Mouse (Mus musculus): Measurements from ENCODE around the gene Hoxd3. TPM values are rescaled to one million over a fixed set of nuclear protein-coding genes. Genes with fewer than 3 reads are reported as not detected.

Hoxd3 gene
- polyA plus RNA-seq, 1 experiment from 2014 or later = 55.9 TPM

GRCm38 (mm10) chr2:74672481-74673362 lies 39.0 kb upstream of the Hoxd3 start:
- H3K4me2 ChIP-seq (replicated peaks) = peak overlapping the region; percentile 59
- under 1% methylated on average over 40 of the region's 40 CpGs for WGBS
- 0 out of 2 replicates have a peak overlapping the region, but pooled peaks have one; percentile 29 for H3K9ac ChIP-seq
- peak; percentile 43; the same call in 1 of the 2 replicates for ATAC-seq (ENCODE audit: low FRiP score, low read depth)
- H3K4me1 ChIP-seq = peaks cover 24% of the 10 kb centered on the region
- no peaks in the 10 kb centered on the region for H3K9me3 ChIP-seq
- peak overlapping the region; percentile 24; the same call in 1 of the 2 replicates for H3K4me3 ChIP-seq
- peaks cover 98% of the 10 kb centered on the region for H3K27me3 ChIP-seq (replicated peaks)
- no peak overlapping the region for H3K27ac ChIP-seq
- H3K36me3 ChIP-seq = no peaks in the 10 kb centered on the region

DNA sequence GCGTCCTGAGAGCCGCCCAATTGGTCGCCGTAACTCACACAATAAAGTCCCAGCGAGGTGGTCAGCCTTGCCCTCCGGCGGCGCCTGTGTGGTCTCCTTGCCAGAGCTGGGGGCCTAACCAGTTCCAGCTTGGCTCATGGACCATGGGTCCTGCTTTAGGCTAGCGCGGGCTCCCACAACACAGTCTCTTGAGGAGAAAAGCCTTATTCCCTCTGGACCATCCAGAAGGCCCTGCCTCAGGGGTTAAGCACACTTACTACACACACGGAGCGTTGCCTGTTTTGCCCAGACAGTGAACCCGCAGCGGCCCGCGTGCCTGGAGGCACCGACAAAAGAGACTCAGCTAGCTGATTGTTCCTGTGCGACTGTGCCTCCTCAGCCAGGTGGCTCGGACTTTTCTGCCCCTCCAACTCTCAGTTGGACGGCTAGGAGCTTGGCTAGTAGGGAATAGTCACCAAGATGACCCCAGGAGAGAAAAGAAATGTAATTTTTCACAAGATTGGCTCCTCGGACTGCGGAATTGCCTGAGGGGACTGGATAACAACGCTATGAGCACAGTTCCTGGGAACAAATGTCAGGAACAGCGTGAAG lies 37.8 kb upstream of the Hoxd3 start:
- no peak overlapping the region; the same call in 1 of the 2 replicates for H3K4me2 ChIP-seq (replicated peaks)
- under 1% methylated on average over 24 of the region's 24 CpGs for WGBS
- no peak overlapping the region for H3K9ac ChIP-seq
- peaks cover 98% of the 10 kb centered on the region for H3K27me3 ChIP-seq (replicated peaks)
- H3K4me1 ChIP-seq = peaks cover 15% of the 10 kb centered on the region
- H3K36me3 ChIP-seq = no peaks in the 10 kb centered on the region
- 0 out of 2 replicates have a peak overlapping the region, but pooled peaks have one; percentile 2 for H3K4me3 ChIP-seq
- ATAC-seq (ENCODE audit: low FRiP score, low read depth) = no peak
- no peaks in the 10 kb centered on the region for H3K9me3 ChIP-seq
- H3K27ac ChIP-seq = no peak overlapping the region

GRCm38 (mm10) chr2:74674881-74675665 lies 36.7 kb upstream of the Hoxd3 start, which contains the start of gene Hoxd12:
Gene Hoxd12, plus strand, starts transcription at chr2:74675013.
- H3K36me3 ChIP-seq = no peaks in the 10 kb centered on the region
- under 1% methylated on average over 47 of the region's 47 CpGs for WGBS
- peak within 1 kb of the TSS; percentile 36 for H3K9ac ChIP-seq
- peaks cover 98% of the 10 kb centered on the region for H3K27me3 ChIP-seq (replicated peaks)
- no peak for ATAC-seq (ENCODE audit: low FRiP score, low read depth)
- H3K4me3 ChIP-seq = peak within 1 kb of the TSS; percentile 25
- H3K4me2 ChIP-seq (replicated peaks) = peak within 1 kb of the TSS; percentile 42
- H3K27ac ChIP-seq = no peak within 1 kb of the TSS
- no peaks in the 10 kb centered on the region for H3K9me3 ChIP-seq
- H3K4me1 ChIP-seq = peaks cover 15% of the 10 kb centered on the region

DNA sequence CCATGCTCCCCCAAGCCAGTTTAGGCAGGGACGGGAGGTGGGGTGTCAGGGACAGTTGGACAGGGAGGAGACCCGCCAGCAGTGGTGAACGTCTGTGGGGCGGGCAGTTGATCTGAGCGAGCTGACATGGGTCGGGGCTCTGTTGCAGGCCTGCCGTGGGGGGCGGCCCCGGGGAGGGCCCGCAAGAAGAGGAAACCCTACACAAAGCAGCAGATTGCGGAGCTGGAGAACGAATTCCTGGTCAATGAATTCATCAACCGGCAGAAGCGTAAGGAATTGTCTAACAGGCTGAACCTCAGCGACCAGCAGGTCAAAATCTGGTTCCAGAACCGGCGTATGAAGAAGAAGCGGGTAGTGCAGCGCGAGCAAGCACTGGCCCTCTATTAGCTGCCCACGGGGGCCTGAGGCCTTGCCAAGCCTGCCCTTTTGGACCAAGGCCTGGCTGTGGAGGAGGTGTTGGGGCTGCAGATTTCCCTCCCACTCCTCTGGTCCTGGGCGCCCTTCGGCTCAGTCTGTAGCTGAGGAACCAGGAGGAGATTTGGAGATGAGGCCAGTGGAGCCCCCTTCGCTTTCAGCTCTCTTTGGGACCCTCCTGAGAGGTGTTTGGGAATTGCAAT lies 36.0 kb upstream of the Hoxd3 start:
- 3% methylated on average over 24 of the region's 24 CpGs for WGBS
- Histone ChIP-seq H3K27ac (no peak overlapping the region), H3K4me2 (replicated peaks) (peak overlapping the region; percentile 42)

DNA sequence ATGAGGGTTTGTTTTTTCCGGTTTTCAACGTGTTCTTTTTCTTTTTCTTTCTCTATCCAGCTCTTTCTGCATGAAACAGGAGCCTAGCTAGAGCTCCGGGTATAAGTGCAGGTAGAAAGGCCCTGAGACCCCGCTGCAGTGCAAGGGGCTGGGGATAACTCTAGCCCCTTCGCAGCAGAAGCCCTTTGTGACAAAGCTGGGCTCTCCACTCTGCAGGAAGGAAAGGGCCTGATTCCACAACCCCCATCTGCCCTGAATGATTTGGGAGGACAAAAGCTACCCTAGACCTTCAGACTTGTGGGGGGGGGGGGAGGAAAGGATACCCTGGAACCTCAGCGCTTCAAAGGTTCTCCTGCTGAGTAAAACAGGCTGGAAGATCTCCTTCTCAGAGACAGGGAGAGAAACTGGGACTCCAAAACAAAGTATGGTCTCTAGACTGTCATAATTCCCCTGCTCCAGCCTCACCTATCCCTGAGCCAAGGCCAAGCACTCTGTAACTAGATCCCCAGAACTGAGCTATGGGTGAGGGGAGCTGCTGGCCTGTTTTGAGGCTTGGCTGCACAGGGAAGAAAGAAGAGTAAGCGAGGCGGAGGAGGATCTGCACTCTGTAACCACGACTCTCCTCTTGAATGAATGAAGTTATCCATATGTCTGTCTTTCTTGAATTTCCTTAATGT lies 35.2 kb upstream of the Hoxd3 start:
- Histone ChIP-seq H3K27ac (no peak overlapping the region), H3K4me3 (0 out of 2 replicates have a peak overlapping the region, but pooled peaks have one; percentile 25), H3K4me1 (peaks cover 15% of the 10 kb centered on the region), H3K27me3 (replicated peaks) (peaks cover 99% of the 10 kb centered on the region), H3K9me3 (no peaks in the 10 kb centered on the region), H3K4me2 (replicated peaks) (peak overlapping the region; percentile 42), H3K36me3 (no peaks in the 10 kb centered on the region), H3K9ac (peak overlapping the region; percentile 36; the same call in 1 of the 2 replicates)
- ATAC-seq (ENCODE audit: low FRiP score, low read depth) = no peak
- 3% methylated on average over 9 of the region's 9 CpGs for WGBS

More for the DNA sequence above, 36.0 kb upstream of the Hoxd3 start:
- Histone ChIP-seq H3K36me3 (no peaks in the 10 kb centered on the region), H3K4me1 (peaks cover 15% of the 10 kb centered on the region), H3K4me3 (peak overlapping the region; percentile 25), H3K27me3 (replicated peaks) (peaks cover 98% of the 10 kb centered on the region), H3K9me3 (no peaks in the 10 kb centered on the region), H3K9ac (peak overlapping the region; percentile 36)
- no peak for ATAC-seq (ENCODE audit: low FRiP score, low read depth)

DNA sequence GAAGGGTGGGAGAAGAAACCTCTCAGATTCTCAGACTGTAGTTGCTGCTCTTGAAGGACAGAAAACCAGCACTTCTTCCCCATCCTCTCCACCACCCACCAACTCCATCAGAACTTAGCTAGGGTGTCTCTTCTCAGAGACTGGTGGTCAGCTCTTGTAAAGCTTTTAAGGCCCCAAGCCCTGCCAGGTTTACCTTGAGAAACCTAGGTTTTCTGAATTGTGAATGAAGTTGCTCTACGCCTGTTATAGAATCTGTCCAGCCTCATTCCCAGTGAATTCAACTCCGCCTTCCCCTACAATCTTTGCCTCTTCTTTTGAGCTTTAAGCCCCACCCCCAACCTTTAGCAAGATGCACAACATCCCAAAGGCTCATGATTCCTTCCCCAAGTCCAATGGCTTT lies 34.6 kb upstream of the Hoxd3 start:
- Histone ChIP-seq H3K9ac (no peak overlapping the region), H3K4me2 (replicated peaks) (peak overlapping the region; percentile 42), H3K27me3 (replicated peaks) (peaks cover 99% of the 10 kb centered on the region), H3K27ac (no peak overlapping the region), H3K9me3 (no peaks in the 10 kb centered on the region), H3K4me3 (no peak overlapping the region), H3K36me3 (no peaks in the 10 kb centered on the region), H3K4me1 (peaks cover 19% of the 10 kb centered on the region)
- WGBS = 13% methylated on average over 2 of the region's 2 CpGs
- no peak for ATAC-seq (ENCODE audit: low FRiP score, low read depth)

DNA sequence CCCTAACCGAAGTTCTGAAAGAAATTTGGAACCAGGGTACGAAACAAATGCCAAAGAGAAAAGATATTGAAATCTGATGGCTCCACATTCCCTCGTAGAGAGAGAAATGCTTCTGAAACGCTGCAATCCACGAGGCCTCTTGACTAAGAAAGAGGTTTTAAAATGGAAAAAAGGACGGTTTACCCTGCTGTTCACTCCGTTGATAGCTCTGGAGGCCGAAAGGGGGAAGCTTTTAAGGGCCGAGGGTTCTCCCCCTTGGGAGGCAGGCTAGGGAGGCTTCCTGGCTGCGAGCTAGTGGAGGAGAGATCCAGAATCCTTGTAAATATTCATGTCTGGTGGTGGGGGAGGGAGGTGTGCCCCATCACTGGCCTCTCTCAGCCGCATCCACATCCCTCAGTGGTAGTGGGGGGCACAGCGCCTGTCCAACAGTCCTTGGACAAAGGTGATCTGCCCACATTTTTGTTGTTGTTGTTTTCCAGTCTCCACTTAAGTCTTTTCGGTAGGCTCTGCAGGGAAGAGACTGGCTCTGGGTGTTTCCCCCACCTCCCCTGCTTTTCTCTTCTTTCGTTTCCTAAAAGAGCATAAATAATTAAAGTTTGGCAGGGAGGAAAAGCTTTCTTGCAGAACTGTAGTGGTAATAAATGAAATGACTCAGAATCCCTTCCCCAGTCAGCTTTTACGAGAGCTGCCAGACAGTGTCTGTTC lies 32.7 kb upstream of the Hoxd3 start, which contains the start of gene Hoxd11:
Gene Hoxd11 (plus strand): TSS at position 667 of the 705 bp plus-strand sequence.
- Histone ChIP-seq H3K4me3 (peak within 1 kb of the TSS; percentile 50), H3K4me2 (replicated peaks) (peak within 1 kb of the TSS; percentile 53), H3K4me1 (peaks cover 18% of the 10 kb centered on the region), H3K9me3 (no peaks in the 10 kb centered on the region), H3K36me3 (no peaks in the 10 kb centered on the region), H3K9ac (peak within 1 kb of the TSS; percentile 53), H3K27me3 (replicated peaks) (peaks cover 99% of the 10 kb centered on the region), H3K27ac (peak within 1 kb of the TSS; percentile 26)
- ATAC-seq (ENCODE audit: low FRiP score, low read depth) = no peak
- WGBS = under 1% methylated on average over 15 of the region's 15 CpGs

DNA sequence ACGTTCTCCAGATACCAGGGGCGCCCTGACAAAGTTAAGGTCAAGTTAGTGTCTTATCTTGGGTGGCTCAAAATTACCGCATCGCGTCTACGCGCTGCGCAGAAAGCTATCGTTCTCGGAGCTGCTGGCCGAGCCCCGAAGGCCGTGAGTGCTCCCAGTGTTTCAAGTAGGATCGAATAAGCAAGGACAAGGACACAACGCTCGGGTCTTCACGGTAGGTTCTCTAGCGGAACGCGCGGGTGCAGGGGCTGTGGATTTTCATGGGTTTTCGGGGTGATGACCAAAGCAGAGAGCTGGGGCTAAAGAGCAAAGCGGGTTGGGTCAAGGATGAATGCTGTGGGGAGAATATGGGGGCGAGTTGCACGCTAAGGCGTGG lies 32.1 kb upstream of the Hoxd3 start:
- WGBS = 1% methylated on average over 26 of the region's 26 CpGs
- peak overlapping the region; percentile 50 for H3K4me3 ChIP-seq
- H3K36me3 ChIP-seq = no peaks in the 10 kb centered on the region
- no peak for ATAC-seq (ENCODE audit: low FRiP score, low read depth)
- H3K27me3 ChIP-seq (replicated peaks) = peaks cover 99% of the 10 kb centered on the region
- H3K9ac ChIP-seq = peak overlapping the region; percentile 53
- H3K4me2 ChIP-seq (replicated peaks) = peak overlapping the region; percentile 53
- H3K4me1 ChIP-seq = peaks cover 18% of the 10 kb centered on the region
- H3K27ac ChIP-seq = peak overlapping the region; percentile 26
- H3K9me3 ChIP-seq = no peaks in the 10 kb centered on the region

GRCm38 (mm10) chr2:74679980-74680379 lies 31.7 kb upstream of the Hoxd3 start:
- Histone ChIP-seq H3K27me3 (replicated peaks) (peaks cover 99% of the 10 kb centered on the region), H3K4me3 (peak overlapping the region; percentile 50), H3K9ac (peak overlapping the region; percentile 53), H3K36me3 (no peaks in the 10 kb centered on the region), H3K4me1 (peaks cover 18% of the 10 kb centered on the region), H3K9me3 (no peaks in the 10 kb centered on the region), H3K27ac (peak overlapping the region; percentile 26), H3K4me2 (replicated peaks) (peak overlapping the region; percentile 53)
- under 1% methylated on average over 23 of the region's 23 CpGs for WGBS
- no peak for ATAC-seq (ENCODE audit: low FRiP score, low read depth)

DNA sequence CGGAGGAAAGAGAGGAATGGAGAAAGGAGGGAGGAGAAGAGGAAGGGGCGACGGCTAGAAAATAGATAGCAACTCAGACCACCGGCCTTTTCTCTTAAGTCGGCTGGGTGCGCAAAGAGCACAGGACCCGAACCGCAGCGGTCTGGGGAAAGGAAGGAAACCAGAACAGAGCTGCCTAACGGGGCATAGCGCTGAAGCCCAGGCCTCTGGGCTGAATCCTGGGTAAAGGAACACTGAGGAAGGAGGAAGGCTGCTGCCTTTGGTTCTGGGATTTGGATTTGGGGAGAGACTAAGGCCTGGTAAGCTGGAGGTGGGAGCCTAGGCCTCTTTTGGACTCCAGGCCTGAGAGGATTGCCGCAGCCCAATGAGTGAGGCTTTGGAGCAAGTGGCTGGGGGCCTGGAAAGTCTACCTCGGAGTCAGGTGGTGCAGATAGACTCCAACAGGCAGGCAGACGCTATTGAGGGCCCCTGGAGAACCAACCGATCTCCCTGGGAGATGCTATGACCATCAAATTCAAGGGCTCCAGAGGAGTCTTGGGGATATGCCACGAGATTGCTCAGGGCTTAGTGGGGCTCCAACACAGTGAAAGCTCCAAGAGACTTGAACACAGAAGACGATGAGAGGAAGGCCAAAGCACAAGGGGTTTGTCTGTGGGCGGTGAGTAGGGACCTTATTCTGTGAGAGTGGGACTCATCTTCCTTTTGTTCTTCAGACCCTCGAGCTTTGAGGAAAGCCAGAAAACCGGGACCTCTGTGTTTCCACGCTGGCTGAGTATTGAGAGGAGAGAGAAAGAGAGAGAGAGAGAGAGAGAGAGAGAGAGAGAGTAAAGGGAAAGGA lies 30.9 kb upstream of the Hoxd3 start:
- H3K9ac ChIP-seq = peak overlapping the region; percentile 53
- WGBS = under 1% methylated on average over 21 of the region's 21 CpGs
- H3K36me3 ChIP-seq = no peaks in the 10 kb centered on the region
- H3K4me2 ChIP-seq (replicated peaks) = peak overlapping the region; percentile 53
- peaks cover 98% of the 10 kb centered on the region for H3K27me3 ChIP-seq (replicated peaks)
- peak overlapping the region; percentile 50 for H3K4me3 ChIP-seq
- no peaks in the 10 kb centered on the region for H3K9me3 ChIP-seq
- no peak for ATAC-seq (ENCODE audit: low FRiP score, low read depth)
- H3K27ac ChIP-seq = peak overlapping the region; percentile 53; the same call in 1 of the 2 replicates
- peaks cover 12% of the 10 kb centered on the region for H3K4me1 ChIP-seq

Data from neural tube, embryonic 12.5 days (tissue).